Mouse (Mus musculus) kidney, embryonic 16.5 days (tissue): ENCODE measurements around the gene Cysltr1. TPM values are rescaled to one million over a fixed set of nuclear protein-coding genes. Genes with fewer than 3 reads are reported as not detected.

Experiments
- ATAC-seq: fragments of 200-750 bp; cut with Nextera tagmentation; 2 replicates; pipeline ENCODE4 v1.8.0; 2017; ENCODE audit warnings: moderate TSS enrichment; ENCODE audit not compliant: low FRiP score, low TSS enrichment
- H3K27ac ChIP-seq: fragments of 300-500 bp; sonication (generic); 2 replicates; pipeline ENCODE4 v1.5.1; 2014; ENCODE audit warnings: low read length
- H3K27me3 ChIP-seq: fragments of 300-500 bp; sonication (generic); 2 replicates; pipeline ENCODE4 v1.6.1; 2014; ENCODE audit warnings: low read length, control low read depth, mixed read lengths; ENCODE audit not compliant: insufficient read depth
- H3K36me3 ChIP-seq: fragments of 300-500 bp; sonication (generic); 2 replicates; pipeline ENCODE4 v1.6.1; 2014; ENCODE audit warnings: low read length, control low read depth, mixed read lengths; ENCODE audit not compliant: insufficient read depth
- H3K4me1 ChIP-seq: fragments of 300-500 bp; sonication (generic); 2 replicates; pipeline ENCODE4 v1.6.1; 2014; ENCODE audit warnings: low read length, control low read depth, mixed read lengths; ENCODE audit not compliant: insufficient read depth
- H3K4me2 ChIP-seq: fragments of 300-500 bp; sonication (generic); replicated peaks from 2 replicates; pipeline ENCODE4 v1.6.1; 2014; ENCODE audit warnings: low read depth, low read length
- H3K4me3 ChIP-seq: fragments of 300-500 bp; sonication (generic); 2 replicates; pipeline ENCODE4 v1.5.1; 2014; ENCODE audit warnings: mild to moderate bottlenecking, low read length
- H3K9ac ChIP-seq: fragments of 300-500 bp; sonication (generic); replicated peaks from 2 replicates; pipeline ENCODE4 v1.6.1; 2014; ENCODE audit warnings: low read length
- H3K9me3 ChIP-seq: fragments of 300-500 bp; sonication (generic); 2 replicates; pipeline ENCODE4 v1.6.1; 2016; ENCODE audit warnings: low read length, control low read depth
- WGBS: fragments of 180-500 bp; shearing (Covaris S2); extraction: QIAGEN DNeasy Blood & Tissue Kit; methylation state at CpG from one replicate; pipeline ENCODE4 v1.1.7; 2014; 5-methylcytosine and 5-hydroxymethylcytosine counted together
- polyA plus RNA-seq: library from polyadenylated mRNA; unstranded; fragments of >200 nt; fragmentation: Nextera tagmentation; extraction: Ambion mirVana; gene quantifications from 2 replicates; pipeline ENCODE4 v1.2.1, GENCODE M21; 2015

The Cysltr1 gene
- polyA plus RNA-seq = 2.7 and 3.7 TPM in 2 replicates

- Histone ChIP-seq H3K9ac (no peak within 1 kb of the TSS), H3K4me2 (peak within 1 kb of the TSS; percentile 38), H3K27ac (no peak within 1 kb of the TSS), H3K27me3 (no peaks in the 10 kb centered on the region), H3K36me3 (no peaks in the 10 kb centered on the region), H3K9me3 (no peaks in the 10 kb centered on the region), H3K4me3 (peak within 1 kb of the TSS; percentile 12; the same call in 1 of the 2 replicates), H3K4me1 (no peaks in the 10 kb centered on the region)
- ATAC-seq = peak; percentile 65; the same call in 1 of the 2 replicates
- WGBS = 22% methylated on average over 6 of the region's 6 CpGs
Measured at GRCm38 (mm10) chrX:106603386-106603785, at the start of gene Cysltr1. TSS of gene Cysltr1 (minus strand) at chrX:106603679.

- H3K27ac ChIP-seq = no peak overlapping the region
- WGBS = 82% methylated on average over 3 of the region's 3 CpGs
- H3K9ac ChIP-seq = no peak overlapping the region
- no peaks in the 10 kb centered on the region for H3K36me3 ChIP-seq
- no peak for ATAC-seq
- H3K4me2 ChIP-seq = no peak overlapping the region
- no peak overlapping the region for H3K4me3 ChIP-seq
- no peaks in the 10 kb centered on the region for H3K9me3 ChIP-seq
- H3K27me3 ChIP-seq = no peaks in the 10 kb centered on the region
- no peaks in the 10 kb centered on the region for H3K4me1 ChIP-seq
Measured at GRCm38 (mm10) chrX:106634799-106635541, 31.5 kb upstream of the Cysltr1 start.

DNA sequence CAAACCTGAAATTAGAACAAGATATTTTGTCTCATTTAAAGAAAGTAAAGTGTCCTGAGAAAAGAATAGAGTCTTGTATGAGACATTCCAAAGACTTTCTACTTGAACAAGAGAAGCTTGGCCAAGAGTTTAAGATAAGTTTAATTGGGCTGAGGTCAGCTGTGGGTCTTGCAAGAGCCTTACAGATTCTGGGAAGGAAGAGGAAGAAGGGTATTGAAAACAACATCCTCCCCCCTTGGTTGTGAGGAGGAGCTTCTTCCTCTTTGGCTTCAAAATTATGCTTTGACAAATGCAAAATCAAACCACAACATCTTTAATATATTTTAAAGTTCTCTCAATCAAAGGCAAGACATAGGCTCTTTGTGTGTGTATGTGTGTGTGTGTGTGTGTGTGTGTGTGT, 30.1 kb upstream of the Cysltr1 start:
- H3K4me2 ChIP-seq = no peak overlapping the region
- no peaks in the 10 kb centered on the region for H3K36me3 ChIP-seq
- no peak overlapping the region for H3K4me3 ChIP-seq
- H3K4me1 ChIP-seq = no peaks in the 10 kb centered on the region
- H3K9me3 ChIP-seq = no peaks in the 10 kb centered on the region
- ATAC-seq = no peak
- no peak overlapping the region for H3K9ac ChIP-seq
- no peaks in the 10 kb centered on the region for H3K27me3 ChIP-seq
- H3K27ac ChIP-seq = no peak overlapping the region

- no peak overlapping the region for H3K9ac ChIP-seq
- no peak overlapping the region for H3K27ac ChIP-seq
- H3K27me3 ChIP-seq = no peaks in the 10 kb centered on the region
- H3K36me3 ChIP-seq = no peaks in the 10 kb centered on the region
- H3K4me2 ChIP-seq = no peak overlapping the region
- H3K4me1 ChIP-seq = no peaks in the 10 kb centered on the region
- WGBS = 68% methylated on average over 1 of the region's 1 CpGs
- H3K9me3 ChIP-seq = no peaks in the 10 kb centered on the region
- no peak for ATAC-seq
- no peak overlapping the region for H3K4me3 ChIP-seq
Measured at GRCm38 (mm10) chrX:106628514-106628913, 25.0 kb upstream of the Cysltr1 start.

GRCm38 (mm10) chrX:106623667-106624066, 20.2 kb upstream of the Cysltr1 start:
- H3K4me3 ChIP-seq = no peak overlapping the region
- no peak overlapping the region for H3K4me2 ChIP-seq
- no peaks in the 10 kb centered on the region for H3K9me3 ChIP-seq
- no peaks in the 10 kb centered on the region for H3K36me3 ChIP-seq
- no peaks in the 10 kb centered on the region for H3K4me1 ChIP-seq
- ATAC-seq = no peak
- no peaks in the 10 kb centered on the region for H3K27me3 ChIP-seq
- H3K9ac ChIP-seq = no peak overlapping the region
- WGBS = 41% methylated on average over 3 of the region's 3 CpGs
- H3K27ac ChIP-seq = no peak overlapping the region

DNA sequence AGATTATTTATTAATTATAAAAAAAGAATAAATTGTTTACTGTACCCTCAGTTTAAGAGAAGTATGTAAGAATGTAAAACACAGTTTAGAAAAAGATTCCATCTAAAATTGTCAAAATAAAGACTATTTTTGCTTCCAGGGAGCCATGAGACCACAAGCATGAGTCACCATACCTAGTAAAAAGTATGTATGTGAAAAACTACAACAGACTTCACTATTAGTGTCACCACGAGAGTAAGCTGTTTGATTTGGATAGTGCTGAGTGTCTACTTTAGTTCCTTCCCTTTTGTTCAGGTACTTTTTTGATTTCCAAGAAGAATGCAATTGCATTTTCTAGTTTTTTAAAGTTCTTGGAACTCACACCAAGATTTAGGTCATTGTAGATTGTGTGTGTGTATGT, 19.0 kb upstream of the Cysltr1 start:
- no peaks in the 10 kb centered on the region for H3K4me1 ChIP-seq
- H3K4me2 ChIP-seq = no peak overlapping the region
- H3K9me3 ChIP-seq = no peaks in the 10 kb centered on the region
- no peak overlapping the region for H3K27ac ChIP-seq
- H3K27me3 ChIP-seq = no peaks in the 10 kb centered on the region
- no peaks in the 10 kb centered on the region for H3K36me3 ChIP-seq
- no peak for ATAC-seq
- H3K9ac ChIP-seq = no peak overlapping the region
- H3K4me3 ChIP-seq = no peak overlapping the region
- WGBS = 71% methylated on average over 1 of the region's 1 CpGs

- WGBS = 25% methylated on average over 9 of the region's 9 CpGs
- no peak overlapping the region for H3K27ac ChIP-seq
Measured at GRCm38 (mm10) chrX:106602574-106603258, 763 bp downstream of the Cysltr1 start.

DNA sequence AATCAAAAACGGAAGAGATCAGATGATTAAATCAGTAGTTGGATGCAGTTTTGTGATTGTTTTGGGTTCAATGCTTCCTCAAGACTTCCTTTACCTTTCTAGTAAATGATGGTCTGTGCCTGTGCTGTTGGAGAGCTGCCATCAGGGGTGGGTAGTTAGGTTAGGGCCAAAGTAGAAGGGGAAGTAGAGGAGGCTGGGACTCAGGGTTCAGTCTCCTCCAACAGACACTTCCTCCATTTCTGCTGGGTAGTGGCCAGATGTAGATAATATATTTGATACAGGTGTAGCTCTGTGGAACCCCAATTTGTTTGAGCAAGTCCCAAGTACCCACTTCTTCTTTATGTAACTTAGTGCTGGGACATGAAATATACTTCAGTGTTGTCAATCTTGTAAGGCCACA, 7.6 kb downstream of the Cysltr1 start:
- no peaks in the 10 kb centered on the region; the same call in 1 of the 2 replicates for H3K27me3 ChIP-seq
- no peak for ATAC-seq
- no peaks in the 10 kb centered on the region for H3K36me3 ChIP-seq
- WGBS = 86% methylated on average over 1 of the region's 1 CpGs
- H3K4me2 ChIP-seq = no peak overlapping the region
- H3K4me1 ChIP-seq = no peaks in the 10 kb centered on the region
- H3K9ac ChIP-seq = no peak overlapping the region
- no peak overlapping the region for H3K4me3 ChIP-seq
- no peak overlapping the region for H3K27ac ChIP-seq
- no peaks in the 10 kb centered on the region for H3K9me3 ChIP-seq

More at GRCm38 (mm10) chrX:106602574-106603258, 763 bp downstream of the Cysltr1 start:
- no peak; the same call in 1 of the 2 replicates for ATAC-seq
- no peaks in the 10 kb centered on the region for H3K4me1 ChIP-seq
- H3K27me3 ChIP-seq = no peaks in the 10 kb centered on the region
- H3K9ac ChIP-seq = no peak overlapping the region
- H3K4me3 ChIP-seq = peak overlapping the region; percentile 12; the same call in 1 of the 2 replicates
- no peaks in the 10 kb centered on the region for H3K36me3 ChIP-seq
- H3K4me2 ChIP-seq = peak overlapping the region; percentile 38
- H3K9me3 ChIP-seq = no peaks in the 10 kb centered on the region

DNA sequence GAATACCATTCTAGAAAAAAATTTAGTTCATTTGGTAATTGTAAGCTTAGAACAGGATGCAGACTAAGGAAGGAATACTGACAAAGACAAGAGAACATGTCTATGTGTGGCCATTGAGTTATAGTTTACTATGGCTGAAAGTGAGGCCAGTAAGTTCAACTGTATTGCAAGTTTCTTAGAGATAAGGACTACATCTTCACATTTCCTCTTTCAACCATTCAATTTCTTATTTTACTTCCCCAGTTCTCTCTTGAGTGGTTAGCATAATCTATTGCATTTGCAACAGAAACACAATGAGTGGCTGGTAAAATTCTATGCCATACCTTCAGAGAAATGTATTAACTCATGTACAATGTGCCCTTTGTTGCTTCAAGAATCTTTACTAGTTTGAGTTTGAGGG, 9.6 kb downstream of the Cysltr1 start:
- H3K4me3 ChIP-seq = no peak overlapping the region
- H3K9me3 ChIP-seq = no peaks in the 10 kb centered on the region
- no peak overlapping the region for H3K4me2 ChIP-seq
- H3K27ac ChIP-seq = no peak overlapping the region
- H3K27me3 ChIP-seq = no peaks in the 10 kb centered on the region; the same call in 1 of the 2 replicates
- H3K4me1 ChIP-seq = no peaks in the 10 kb centered on the region
- H3K36me3 ChIP-seq = no peaks in the 10 kb centered on the region
- ATAC-seq = no peak
- H3K9ac ChIP-seq = no peak overlapping the region

- 37% methylated on average over 3 of the region's 3 CpGs for WGBS
- H3K4me1 ChIP-seq = no peaks in the 10 kb centered on the region
- no peaks in the 10 kb centered on the region for H3K36me3 ChIP-seq
- H3K9ac ChIP-seq = no peak within 1 kb of the TSS
- no peaks in the 10 kb centered on the region for H3K9me3 ChIP-seq
- no peak within 1 kb of the TSS for H3K4me2 ChIP-seq
- H3K27me3 ChIP-seq = no peaks in the 10 kb centered on the region; the same call in 1 of the 2 replicates
- no peak within 1 kb of the TSS for H3K4me3 ChIP-seq
- no peak within 1 kb of the TSS for H3K27ac ChIP-seq
- no peak for ATAC-seq
Measured at GRCm38 (mm10) chrX:106582886-106583285, 20.6 kb downstream of the Cysltr1 start, which contains the start of gene Gm5127. TSS of gene Gm5127 (plus strand) at chrX:106583186.
